Mouse (Mus musculus): ENCODE measurements around the gene Gm17409.

The Gm17409 gene

DNA sequence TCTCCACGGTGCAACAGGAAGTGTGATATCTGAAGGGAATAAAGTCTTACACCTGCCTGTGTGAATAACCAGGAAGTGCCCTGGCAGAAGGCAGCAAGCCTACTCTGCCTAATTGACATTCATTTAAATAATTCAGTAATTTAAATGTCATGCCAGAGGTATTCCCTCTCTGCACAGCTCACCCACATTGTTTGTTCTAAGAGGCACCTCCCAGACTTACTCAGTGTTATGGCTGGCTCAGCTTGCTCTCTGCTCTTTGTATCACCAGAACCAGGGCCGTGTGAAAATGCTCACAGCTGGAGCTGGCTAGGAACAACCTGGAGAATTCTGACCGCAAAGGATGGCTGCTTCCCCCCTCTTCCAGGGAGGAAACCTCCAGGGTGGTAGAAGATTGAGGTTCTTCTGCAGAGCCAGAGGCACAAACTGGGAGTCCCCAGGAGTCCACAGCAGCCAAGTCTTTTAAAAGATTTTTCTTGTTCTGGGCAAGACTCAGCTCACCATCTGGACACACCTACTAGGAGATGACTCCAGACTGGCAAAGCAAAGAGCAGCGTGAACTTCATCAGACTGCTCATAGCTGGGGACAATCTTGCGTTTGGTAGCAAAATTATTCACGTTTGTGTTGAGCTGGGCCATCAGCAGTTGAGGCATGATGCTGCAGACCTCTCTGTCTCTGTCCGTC is 14.5 kb downstream of the Gm17409 start:
- no peak for DNase-seq (ENCODE audit: low read depth, low spot score)

DNA sequence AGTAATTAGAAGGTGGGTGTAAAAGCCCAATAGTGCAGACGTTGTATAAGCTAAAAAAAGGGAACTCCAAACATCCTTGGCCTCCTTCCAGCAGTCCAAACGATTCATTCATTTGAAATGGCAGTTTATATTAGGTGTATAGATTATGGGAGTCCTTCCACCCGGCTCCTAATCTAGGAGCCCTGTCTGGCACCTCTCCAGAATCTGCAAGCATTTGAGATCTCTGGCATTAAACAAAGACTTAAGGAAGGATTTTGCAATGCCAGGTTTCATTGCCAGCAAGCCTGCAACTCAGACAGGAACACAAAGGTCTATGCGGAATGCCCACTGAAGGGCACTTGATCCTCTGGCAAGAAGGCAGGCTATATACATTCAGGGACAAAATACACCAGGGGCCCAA is 15.2 kb downstream of the Gm17409 start:
- DNase-seq (ENCODE audit: low read depth, low spot score): no peak

DNA sequence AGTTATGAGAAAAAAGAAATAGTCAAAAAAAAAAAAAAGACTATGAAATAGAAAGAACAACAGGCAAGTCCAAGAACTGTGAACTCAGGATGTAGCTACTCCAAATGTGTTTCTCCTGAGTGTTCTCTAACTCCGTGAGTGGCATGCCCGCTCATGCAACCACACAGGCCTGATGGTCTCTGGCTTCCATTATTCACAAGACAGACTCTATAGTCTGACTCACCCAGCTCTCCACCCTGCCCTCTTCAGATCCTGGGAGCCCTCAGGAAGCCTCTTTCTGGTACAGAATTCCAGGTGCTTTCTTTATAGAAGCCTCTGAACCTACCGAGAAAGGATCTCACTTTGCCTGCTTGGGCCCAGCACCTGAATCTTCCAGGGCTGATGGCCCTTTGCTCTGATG is 15.8 kb downstream of the Gm17409 start:
- no peak for DNase-seq (ENCODE audit: low read depth, low spot score)

DNA sequence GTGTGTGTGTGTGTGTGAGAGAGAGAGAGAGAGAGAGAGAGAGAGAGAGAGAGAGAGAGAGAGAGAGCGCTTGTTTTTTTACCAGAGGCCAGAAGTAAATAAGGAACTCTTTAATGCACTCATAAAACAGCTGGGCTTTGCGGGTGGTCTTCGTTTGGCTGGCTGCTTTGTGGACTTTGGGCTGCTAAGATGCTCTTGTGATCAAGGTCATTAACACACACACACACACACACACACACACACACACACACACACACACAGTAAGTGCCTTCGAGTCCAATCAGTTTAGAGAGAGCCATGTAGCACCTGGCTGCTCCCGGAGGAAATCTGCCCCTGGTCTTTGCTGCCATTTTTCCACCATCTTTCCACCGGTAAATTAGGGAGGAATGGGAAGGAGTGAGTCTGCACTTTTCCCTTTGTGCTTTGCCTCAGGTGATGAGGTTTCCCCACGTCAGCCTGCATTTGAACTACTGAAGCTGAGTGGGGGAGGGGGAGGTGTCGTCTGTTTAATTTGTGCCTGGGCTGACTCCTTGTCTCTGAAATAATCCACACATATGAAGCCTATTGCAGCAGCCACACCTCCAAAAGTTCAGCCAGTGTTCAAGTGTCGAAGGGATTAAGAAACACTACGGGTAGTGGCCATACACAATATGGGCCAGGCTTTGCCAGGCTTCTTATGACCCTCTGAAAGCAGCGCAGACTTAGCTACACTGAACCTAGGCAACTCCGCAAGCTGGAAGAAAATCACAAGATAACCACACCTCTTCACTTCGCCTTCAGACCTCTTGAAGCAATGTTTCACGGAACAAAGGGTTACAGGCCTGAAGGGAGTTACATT is 16.7 kb downstream of the Gm17409 start:
- no peak for DNase-seq (ENCODE audit: low read depth, low spot score)

DNA sequence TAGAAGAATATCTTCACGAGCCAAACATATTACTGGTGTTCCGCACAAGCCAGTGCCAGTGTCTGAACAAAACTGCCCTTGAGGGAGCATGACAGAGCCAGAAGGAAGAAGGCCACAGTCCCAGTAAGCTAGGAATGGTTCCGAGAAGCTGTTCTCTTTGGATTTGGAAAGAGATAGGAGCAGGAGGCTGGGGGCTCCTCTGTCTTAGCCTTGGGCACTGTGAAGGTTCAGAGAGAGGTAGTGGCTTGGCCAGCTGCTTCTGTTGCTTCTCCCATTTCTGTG is 17.3 kb downstream of the Gm17409 start:
- no peak for DNase-seq (ENCODE audit: low read depth, low spot score)

DNA sequence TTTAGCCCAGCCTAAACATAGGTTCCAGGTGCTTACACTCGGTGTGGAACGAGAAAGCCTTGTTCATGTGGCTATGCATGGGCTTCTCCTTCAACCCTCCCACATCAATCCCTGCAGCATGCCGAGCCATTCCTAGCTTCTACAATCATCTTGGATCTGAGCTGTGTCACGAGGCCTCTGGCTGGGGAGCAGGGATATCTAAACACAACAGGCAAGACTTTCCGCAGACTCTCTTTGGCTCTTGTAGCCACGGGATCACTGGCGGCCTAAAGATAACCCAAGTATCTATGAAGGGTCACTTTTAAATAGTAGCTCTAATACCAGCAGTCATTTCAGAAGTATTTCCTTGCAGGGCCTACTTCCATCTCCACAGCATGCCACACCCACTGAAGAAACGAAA is 18.5 kb downstream of the Gm17409 start:
- no peak for DNase-seq (ENCODE audit: low read depth, low spot score)

DNA sequence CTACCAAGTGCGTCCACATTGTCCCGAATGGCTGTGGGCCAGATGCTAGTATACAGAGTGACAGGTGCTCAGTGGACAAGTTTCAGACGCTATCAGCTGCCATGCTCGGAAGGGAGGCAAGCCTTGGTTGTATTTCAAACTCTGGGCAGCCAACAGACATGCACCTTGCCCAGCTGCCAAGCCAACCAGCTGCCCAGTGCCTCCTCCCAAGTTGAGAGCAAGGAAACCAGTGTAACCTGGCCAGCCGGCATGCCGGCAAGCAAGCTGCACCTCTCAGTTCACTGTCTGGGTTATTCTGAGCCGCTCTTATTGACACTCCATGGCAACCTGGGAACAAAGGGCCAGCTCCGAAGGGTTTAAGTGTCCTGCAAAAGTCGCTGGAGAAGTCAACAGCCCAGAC is 19.4 kb downstream of the Gm17409 start:
- DNase-seq (ENCODE audit: low read depth, low spot score): no peak

DNA sequence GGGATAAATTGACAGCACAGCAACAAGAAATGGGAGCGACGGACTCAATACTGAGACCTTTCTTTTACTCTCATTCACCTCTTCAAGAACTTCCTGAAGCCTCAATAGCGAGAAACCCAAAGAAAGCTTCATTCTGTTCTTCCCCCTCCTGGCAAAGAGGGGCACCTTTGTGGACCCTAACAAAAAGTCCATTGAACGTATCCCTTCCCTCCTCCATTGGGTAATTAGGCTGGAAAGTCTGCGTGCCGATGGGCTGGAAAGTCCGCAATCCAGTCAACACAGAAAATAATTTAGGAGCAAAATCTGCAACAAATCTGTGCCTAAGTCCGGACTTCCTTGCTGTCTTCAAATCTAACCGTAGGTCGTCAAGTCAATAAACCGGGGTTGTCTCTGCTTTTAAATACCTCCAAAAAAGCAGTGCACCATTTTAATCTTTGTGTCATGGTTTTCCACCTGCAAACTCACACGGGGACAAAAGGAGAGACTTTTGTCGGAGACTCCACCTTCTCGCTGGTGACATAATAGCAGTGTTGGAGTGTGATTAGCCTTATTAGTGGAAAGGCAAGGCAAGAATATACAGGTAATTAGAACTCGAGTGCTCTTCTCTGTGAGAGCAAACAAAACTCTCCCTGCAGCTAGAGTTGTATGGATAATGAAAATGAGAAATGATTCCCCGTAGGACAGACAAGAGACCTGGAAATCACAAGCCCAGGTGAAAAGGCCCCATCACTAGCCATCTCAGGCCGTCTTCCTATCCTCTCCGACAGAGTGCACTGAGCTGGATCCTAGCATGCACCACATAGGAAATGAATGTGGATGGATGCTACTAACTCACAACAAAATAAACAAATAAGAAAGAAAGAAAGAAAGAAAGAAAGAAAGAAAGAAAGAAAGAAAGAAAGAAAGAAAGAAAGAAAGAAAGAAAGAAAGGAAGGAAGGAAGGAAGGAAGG is 24.0 kb downstream of the Gm17409 start:
- no peak for DNase-seq (ENCODE audit: low read depth, low spot score)

DNA sequence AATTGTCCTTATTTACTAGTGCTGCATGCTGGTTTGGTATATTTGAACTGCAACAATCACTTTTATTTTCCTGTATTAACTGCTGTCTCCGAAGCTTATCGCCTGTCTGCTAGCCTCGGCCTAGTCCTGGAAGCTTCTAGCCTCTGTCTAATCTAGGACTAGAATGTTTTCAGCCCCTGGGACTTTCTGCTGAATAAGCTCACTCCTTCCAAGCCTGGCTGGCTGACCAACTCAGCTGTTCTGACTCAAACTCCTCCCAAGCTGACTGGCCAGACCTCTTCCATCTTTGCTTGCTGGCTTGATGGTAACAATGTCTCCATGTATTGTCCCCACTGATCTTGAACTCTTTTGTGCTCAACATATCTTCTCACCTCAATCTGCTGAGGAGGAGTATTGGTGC is 25.4 kb downstream of the Gm17409 start:
- DNase-seq (ENCODE audit: low read depth, low spot score): no peak

DNA sequence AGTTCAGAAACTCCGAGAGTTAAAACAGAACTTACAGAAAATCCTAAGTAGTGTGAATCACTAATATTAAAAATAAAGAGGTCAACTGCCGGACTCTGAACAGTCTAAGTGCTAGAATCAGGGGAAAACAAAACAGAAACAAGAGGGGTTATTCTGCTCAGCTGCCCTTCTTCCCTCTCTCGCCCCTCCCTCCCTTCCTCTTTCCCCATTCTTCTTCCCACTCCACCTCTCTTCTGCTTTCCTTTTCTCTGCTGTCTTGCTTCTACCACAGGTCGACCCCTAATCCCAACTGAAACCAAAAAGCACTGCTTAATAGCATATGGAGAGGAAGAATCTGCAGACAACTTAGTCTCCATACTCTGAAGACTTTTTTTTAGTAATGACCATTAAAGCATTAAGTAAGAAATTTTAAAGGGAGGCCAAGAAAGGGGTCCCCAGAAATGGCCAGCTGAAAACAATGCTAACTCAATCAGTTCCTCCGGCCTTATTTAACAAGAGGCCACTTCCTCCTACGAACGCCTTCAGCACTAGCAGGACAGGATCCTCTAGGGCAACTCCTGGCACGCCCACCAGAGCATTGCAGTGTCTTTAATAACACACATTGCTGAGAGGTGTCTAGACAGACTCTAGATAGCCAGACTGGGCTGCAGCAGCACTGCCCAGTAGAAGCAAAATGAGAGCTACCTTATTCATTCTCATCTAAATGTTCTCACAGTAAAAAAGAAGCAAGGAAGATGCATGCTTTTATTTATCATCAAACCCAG is 26.9 kb downstream of the Gm17409 start:
- DNase-seq (ENCODE audit: low read depth, low spot score): no peak

DNA sequence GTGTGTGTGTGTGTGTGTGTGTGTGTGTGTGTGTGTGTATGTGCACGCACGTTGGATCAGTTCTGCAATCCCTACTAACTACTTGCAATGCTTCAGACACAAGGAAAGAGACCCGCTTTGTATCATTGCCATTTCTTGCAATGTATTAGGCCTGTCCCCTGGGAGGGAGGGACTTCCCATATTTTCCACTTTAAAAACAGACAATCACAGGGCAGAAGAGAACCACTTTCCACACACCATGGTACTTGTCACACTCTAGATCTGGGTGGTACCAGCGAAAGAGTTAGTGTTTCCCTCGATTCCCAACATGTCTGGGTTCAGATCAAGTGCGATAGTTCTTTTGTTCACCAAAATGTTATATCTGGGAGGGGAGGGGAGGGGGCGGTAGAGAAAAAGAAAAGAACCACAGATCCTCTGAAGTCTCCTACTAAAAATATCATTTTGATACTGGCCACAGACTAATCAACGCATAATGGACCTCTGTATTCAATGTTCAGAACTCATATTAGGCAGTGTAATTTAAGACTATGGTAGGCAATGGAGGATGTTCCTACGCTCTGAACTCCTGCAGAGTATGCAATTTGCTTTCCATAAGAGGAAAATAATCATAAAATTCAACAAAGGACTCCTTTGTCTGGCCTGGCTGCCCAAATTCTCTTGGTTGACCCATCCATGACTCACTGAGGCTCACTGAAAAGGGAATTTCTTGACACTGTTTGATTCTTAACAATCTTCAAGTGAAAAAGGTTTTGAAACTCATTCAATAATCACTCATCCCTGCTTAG is 35.6 kb downstream of the Gm17409 start:
- no peak for DNase-seq (ENCODE audit: low read depth, low spot score)

DNA sequence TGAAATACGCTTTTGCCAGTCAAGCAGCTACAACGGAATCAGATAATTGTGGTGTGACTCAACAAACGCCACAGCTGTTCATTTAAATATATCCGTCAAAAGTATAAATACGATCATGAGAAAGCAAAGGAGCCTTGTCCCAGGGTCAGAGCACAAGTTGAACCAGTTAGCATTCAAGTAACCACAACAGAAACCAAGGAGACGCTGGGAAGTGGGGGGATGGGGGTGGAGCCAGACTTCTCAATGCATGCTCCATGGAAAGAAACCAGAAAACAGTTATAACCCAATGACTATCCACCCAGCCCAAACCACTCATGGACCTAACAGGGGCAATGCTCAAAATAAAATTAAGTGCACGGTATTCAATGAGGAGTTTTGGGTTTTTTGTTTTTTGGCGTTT is 40.3 kb downstream of the Gm17409 start:
- no peak for DNase-seq (ENCODE audit: low read depth, low spot score)

DNA sequence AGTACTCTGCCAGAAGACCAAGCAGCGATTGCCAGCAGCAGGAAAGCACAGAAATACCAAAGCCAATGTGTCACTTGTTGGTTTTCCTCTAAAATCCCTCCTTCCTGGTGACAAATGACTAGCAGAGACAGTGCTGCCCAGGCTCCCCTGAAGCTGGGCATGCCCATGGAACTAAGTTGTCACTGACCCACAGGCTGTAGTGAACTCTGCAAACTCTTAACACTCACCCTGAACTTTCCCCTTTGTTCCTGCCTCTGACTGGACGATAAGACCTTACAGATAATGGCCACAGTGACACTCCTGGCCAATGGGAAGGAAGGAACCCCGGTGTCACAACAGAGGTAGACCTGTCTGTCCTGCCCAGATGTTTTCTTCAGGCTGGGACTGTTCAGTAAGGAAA is 43.3 kb downstream of the Gm17409 start:
- DNase-seq (ENCODE audit: low read depth, low spot score): no peak

DNA sequence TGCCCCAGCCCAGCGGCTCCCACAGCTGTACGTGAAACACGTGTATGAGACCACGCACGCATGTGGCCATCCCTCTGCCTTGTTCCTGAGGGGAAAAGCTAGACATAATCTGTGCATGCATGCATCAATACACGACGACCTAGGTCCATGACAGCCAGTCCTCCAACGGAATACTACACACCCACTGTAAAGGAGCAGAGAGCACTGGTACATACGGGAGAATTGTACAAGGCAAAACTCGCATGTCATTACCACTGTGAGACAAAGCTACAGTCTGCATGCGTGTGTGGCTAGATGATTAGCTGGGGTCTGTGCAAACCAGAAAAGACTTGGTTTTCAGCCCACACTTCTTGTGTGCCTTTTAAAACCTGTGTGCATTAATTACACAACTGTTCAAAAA is 44.6 kb downstream of the Gm17409 start:
- no peak for DNase-seq (ENCODE audit: low read depth, low spot score)

DNA sequence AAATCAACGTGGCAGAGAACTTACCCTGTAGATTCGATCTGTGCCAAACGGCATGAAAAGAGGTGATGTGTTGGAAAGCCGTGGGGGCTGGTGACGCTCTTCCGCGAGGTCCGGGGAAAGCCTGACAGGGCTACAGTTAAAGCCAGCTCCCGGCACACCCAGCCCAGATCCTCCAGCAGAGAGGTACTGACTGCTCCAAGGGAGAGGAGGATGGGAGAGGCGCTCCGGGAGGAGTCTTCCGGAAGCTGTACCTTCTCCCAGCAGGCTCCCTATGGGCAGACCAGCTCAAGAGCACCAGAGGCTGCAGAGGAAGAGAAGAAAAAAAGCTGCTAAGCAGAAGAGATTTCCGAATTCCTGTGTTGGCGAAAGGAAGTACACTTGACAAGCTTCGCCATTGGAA is 46.1 kb downstream of the Gm17409 start:
- DNase-seq (ENCODE audit: low read depth, low spot score): peak; percentile 67

DNA sequence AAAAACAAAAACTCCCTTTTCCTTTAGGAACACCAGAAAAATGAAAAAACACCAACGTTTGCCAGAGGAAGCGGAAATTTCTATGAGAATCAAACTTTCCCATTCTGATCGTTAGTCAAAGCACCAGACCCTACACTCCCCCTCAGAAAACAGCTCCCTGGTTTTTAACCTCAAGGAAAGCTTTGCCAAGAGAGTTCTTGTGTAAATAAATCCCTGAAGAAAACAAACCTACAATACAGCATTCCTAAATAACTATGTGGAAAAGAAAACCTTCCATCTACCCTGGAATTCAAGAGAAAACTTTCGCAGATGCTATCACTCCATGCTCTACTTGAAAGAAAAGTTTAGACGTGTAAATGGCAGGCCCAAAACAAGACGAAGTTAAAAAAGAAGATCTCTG is 47.0 kb downstream of the Gm17409 start:
- DNase-seq (ENCODE audit: low read depth, low spot score): no peak

DNA sequence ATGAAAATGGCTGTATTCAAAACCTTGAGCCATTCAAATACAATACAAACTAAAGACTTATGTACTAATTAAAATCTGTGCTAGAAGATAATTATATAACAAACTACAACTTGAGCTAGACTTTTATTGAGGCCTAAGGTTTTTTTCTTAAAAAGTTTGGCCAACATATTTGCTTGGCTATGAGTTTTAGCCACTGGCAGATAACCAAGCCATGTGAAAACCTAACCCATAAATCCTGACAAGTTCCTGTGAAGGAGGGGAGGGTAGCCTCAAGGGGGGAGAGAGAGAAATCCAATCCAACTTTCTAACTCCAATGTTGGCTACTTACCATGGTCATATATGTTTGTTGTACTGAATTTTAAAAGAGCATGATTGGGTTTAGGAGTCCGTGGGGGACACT is 48.6 kb downstream of the Gm17409 start:
- no peak for DNase-seq (ENCODE audit: low read depth, low spot score)
